Mouse (Mus musculus) liver, adult 10 weeks (tissue): Measurements from ENCODE around the gene Capns1. TPM values are rescaled to one million over a fixed set of nuclear protein-coding genes. Genes with fewer than 3 reads are reported as not detected.

ENCODE experiments used
- polyA plus RNA-seq: library from polyadenylated mRNA; stranded (reverse); fragments of 350-450 nt; fragmentation: Illumina TruSeq; extraction: RNeasy Lipid Tissue Mini Kit (QIAGEN cat#74804); gene quantifications from one replicate; pipeline ENCODE4 v1.2.3, GENCODE M21; 2014; ENCODE audit warnings: low read depth, low replicate concordance

Gene Capns1
- polyA plus RNA-seq, result 38.4 TPM

GRCm38 (mm10) chr7:30198481-30198971, at the start of gene Capns1:
Capns1 (minus strand) TSS chr7:30198811.

DNA sequence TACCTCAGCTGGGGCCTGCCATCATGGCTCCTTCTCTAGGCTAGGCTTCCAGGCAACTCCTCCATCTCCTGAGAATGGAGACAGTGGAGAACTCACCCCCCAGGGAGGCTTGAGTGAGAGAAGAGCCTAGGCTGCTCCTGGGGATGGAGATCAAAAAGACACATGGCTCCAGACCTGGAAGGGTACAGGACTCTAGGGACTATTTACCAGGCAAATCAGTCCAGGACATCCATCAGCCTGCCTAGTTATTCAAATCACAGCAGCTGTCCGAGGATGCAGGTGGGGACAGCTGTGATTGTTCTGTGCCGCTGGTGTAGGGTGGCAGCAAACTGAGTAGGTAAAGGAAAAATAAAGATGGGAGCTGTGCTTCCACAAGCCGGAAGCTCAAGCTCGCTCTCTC, 37.0 kb upstream of the Capns1 start, which contains the start of gene Ovol3:
Ovol3 (minus strand) TSS at position 101 of the 400 bp plus-strand sequence.

GRCm38 (mm10) chr7:30231669-30232454, 33.3 kb upstream of the Capns1 start, which contains the start of the genes Polr2i and Tbcb:
Polr2i (plus strand) TSS chr7:30231948.
Tbcb (minus strand) TSS chr7:30232272.

GRCm38 (mm10) chr7:30183879-30184289, 14.7 kb downstream of the Capns1 start, which contains the start of gene Cox7a1:
Cox7a1 (plus strand) TSS chr7:30184144.

GRCm38 (mm10) chr7:30169583-30170282, 28.9 kb downstream of the Capns1 start, which contains the start of gene Zfp146:
Zfp146 (minus strand) TSS chr7:30169750.

Other genes starting within 250 kb of the Capns1 start
- 3.9 TPM for gene Zfp74, start 244.7 kb downstream of the Capns1 start, polyA plus RNA-seq
- 4.3 TPM for gene Zfp568, start 214.9 kb downstream of the Capns1 start, polyA plus RNA-seq
- 1.3 TPM for gene Zfp14, start 147.4 kb downstream of the Capns1 start, polyA plus RNA-seq
- gene Zfp82, start 125.9 kb downstream of the Capns1 start, polyA plus RNA-seq, result not detected
- gene Gm26920, start 108.4 kb downstream of the Capns1 start, polyA plus RNA-seq, result not detected
- 0.61 TPM for gene Zfp566, start 108.3 kb downstream of the Capns1 start, polyA plus RNA-seq
- 42.8 TPM for gene Zfp260, start 104.0 kb downstream of the Capns1 start, polyA plus RNA-seq
- not detected for gene Zfp382, start 76.9 kb downstream of the Capns1 start, polyA plus RNA-seq
- 14.9 TPM for gene Zfp146, start 29.1 kb downstream of the Capns1 start, polyA plus RNA-seq
- not detected for gene Cox7a1, start 14.7 kb downstream of the Capns1 start, polyA plus RNA-seq
- 3.8 TPM for gene Polr2i, start 33.1 kb upstream of the Capns1 start, polyA plus RNA-seq
- gene Tbcb, start 33.5 kb upstream of the Capns1 start, polyA plus RNA-seq, result 5.2 TPM
- not detected for gene Ovol3, start 36.9 kb upstream of the Capns1 start, polyA plus RNA-seq
- gene Thap8, start 81.3 kb upstream of the Capns1 start, polyA plus RNA-seq, result not detected
- 0.42 TPM for gene Wdr62, start 81.6 kb upstream of the Capns1 start, polyA plus RNA-seq
- 0.19 TPM for gene Clip3, start 92.9 kb upstream of the Capns1 start, polyA plus RNA-seq
- 1.9 TPM for gene Alkbh6, start 109.9 kb upstream of the Capns1 start, polyA plus RNA-seq
- gene Syne4, start 116.0 kb upstream of the Capns1 start, polyA plus RNA-seq, result not detected
- 0.50 TPM for gene E130208F15Rik, start 122.9 kb upstream of the Capns1 start, polyA plus RNA-seq
- 2.9 TPM for gene Sdhaf1, start 125.1 kb upstream of the Capns1 start, polyA plus RNA-seq
- gene Lrfn3, start 164.0 kb upstream of the Capns1 start, polyA plus RNA-seq, result 0.85 TPM
- 6.5 TPM for gene Tyrobp, start 214.9 kb upstream of the Capns1 start, polyA plus RNA-seq
- not detected for gene Hcst, start 221.0 kb upstream of the Capns1 start, polyA plus RNA-seq
- gene Nfkbid, start 222.9 kb upstream of the Capns1 start, polyA plus RNA-seq, result not detected
- not detected for gene Aplp1, start 246.7 kb upstream of the Capns1 start, polyA plus RNA-seq